Mouse (Mus musculus): ENCODE measurements around the gene Itgb2. TPM values are rescaled to one million over a fixed set of nuclear protein-coding genes. Genes with fewer than 3 reads are reported as not detected.

The Itgb2 gene
- polyA plus RNA-seq, 1 experiment from 2014 or later = 2.1 TPM

GRCm38 (mm10) chr10:77580027-77580920 lies 50.2 kb downstream of the Itgb2 start:
- Histone ChIP-seq H3K4me1 (replicated peaks) (peaks cover 26% of the 10 kb centered on the region), H3K36me3 (no peaks in the 10 kb centered on the region), H3K4me2 (peak overlapping the region; percentile 74; the same call in 1 of the 2 replicates), H3K9ac (no peak overlapping the region), H3K27me3 (no peaks in the 10 kb centered on the region), H3K9me3 (replicated peaks) (no peaks in the 10 kb centered on the region), H3K4me3 (no peak overlapping the region), H3K27ac (peak overlapping the region; percentile 83)
- 52% methylated on average over 10 of the region's 10 CpGs for WGBS
- ATAC-seq (replicated peaks; ENCODE audit: insufficient number of reproducible peaks, insufficient read depth, low FRiP score, low read depth) = no peak

- H3K9ac ChIP-seq = peak overlapping the region; percentile 45
- H3K27ac ChIP-seq = peak overlapping the region; percentile 83
- H3K36me3 ChIP-seq = no peaks in the 10 kb centered on the region
- 8% methylated on average over 8 of the region's 8 CpGs for WGBS
- no peaks in the 10 kb centered on the region for H3K9me3 ChIP-seq (replicated peaks)
- H3K4me2 ChIP-seq = peak overlapping the region; percentile 74
- no peaks in the 10 kb centered on the region for H3K27me3 ChIP-seq
- ATAC-seq (replicated peaks; ENCODE audit: insufficient number of reproducible peaks, insufficient read depth, low FRiP score, low read depth) = no peak
- peaks cover 29% of the 10 kb centered on the region for H3K4me1 ChIP-seq (replicated peaks)
- H3K4me3 ChIP-seq = peak overlapping the region; percentile 80
Observed at GRCm38 (mm10) chr10:77581023-77581407, 51.0 kb downstream of the Itgb2 start.

- Histone ChIP-seq H3K9ac (peak within 1 kb of the TSS; percentile 82), H3K27ac (peak within 1 kb of the TSS; percentile 96), H3K9me3 (replicated peaks) (no peaks in the 10 kb centered on the region), H3K4me2 (peak within 1 kb of the TSS; percentile 74), H3K36me3 (no peaks in the 10 kb centered on the region), H3K4me3 (peak within 1 kb of the TSS; percentile 80), H3K4me1 (replicated peaks) (peaks cover 34% of the 10 kb centered on the region), H3K27me3 (no peaks in the 10 kb centered on the region)
- WGBS = under 1% methylated on average over 64 of the region's 64 CpGs
- ATAC-seq (replicated peaks; ENCODE audit: insufficient number of reproducible peaks, insufficient read depth, low FRiP score, low read depth) = peak; percentile 96
Observed at GRCm38 (mm10) chr10:77581408-77582284, 51.6 kb downstream of the Itgb2 start, which contains the start of gene Pttg1ip. TSS of gene Pttg1ip (plus strand) at chr10:77581720.

- H3K36me3 ChIP-seq = 0 out of 2 replicates have a peak, but pooled peaks cover 3% of the 10 kb centered on the region
- peak overlapping the region; percentile 74 for H3K4me2 ChIP-seq
- ATAC-seq (replicated peaks; ENCODE audit: insufficient number of reproducible peaks, insufficient read depth, low FRiP score, low read depth) = no peak
- peak overlapping the region; percentile 80 for H3K4me3 ChIP-seq
- no peaks in the 10 kb centered on the region for H3K9me3 ChIP-seq (replicated peaks)
- peak overlapping the region; percentile 82 for H3K9ac ChIP-seq
- WGBS = 3% methylated on average over 8 of the region's 8 CpGs
- no peaks in the 10 kb centered on the region for H3K27me3 ChIP-seq
- H3K4me1 ChIP-seq (replicated peaks) = peaks cover 39% of the 10 kb centered on the region
- H3K27ac ChIP-seq = peak overlapping the region; percentile 96
Observed at GRCm38 (mm10) chr10:77582285-77582618, 52.2 kb downstream of the Itgb2 start.

GRCm38 (mm10) chr10:77583795-77584422 lies 53.9 kb downstream of the Itgb2 start:
- Histone ChIP-seq H3K27ac (peak overlapping the region; percentile 28), H3K4me3 (no peak overlapping the region), H3K27me3 (no peaks in the 10 kb centered on the region), H3K4me1 (replicated peaks) (peaks cover 47% of the 10 kb centered on the region), H3K36me3 (0 out of 2 replicates have a peak, but pooled peaks cover 9% of the 10 kb centered on the region), H3K9ac (no peak overlapping the region), H3K4me2 (peak overlapping the region; percentile 23), H3K9me3 (replicated peaks) (no peaks in the 10 kb centered on the region)
- no peak for ATAC-seq (replicated peaks; ENCODE audit: insufficient number of reproducible peaks, insufficient read depth, low FRiP score, low read depth)
- 57% methylated on average over 10 of the region's 10 CpGs for WGBS

- Histone ChIP-seq H3K36me3 (0 out of 2 replicates have a peak, but pooled peaks cover 16% of the 10 kb centered on the region), H3K9ac (no peak overlapping the region), H3K4me3 (no peak overlapping the region), H3K4me1 (replicated peaks) (peaks cover 63% of the 10 kb centered on the region), H3K9me3 (replicated peaks) (no peaks in the 10 kb centered on the region), H3K27me3 (no peaks in the 10 kb centered on the region), H3K27ac (no peak overlapping the region), H3K4me2 (no peak overlapping the region)
- WGBS = 89% methylated on average over 3 of the region's 3 CpGs
- no peak for ATAC-seq (replicated peaks; ENCODE audit: insufficient number of reproducible peaks, insufficient read depth, low FRiP score, low read depth)
Observed at GRCm38 (mm10) chr10:77586637-77587036, 56.6 kb downstream of the Itgb2 start.

DNA sequence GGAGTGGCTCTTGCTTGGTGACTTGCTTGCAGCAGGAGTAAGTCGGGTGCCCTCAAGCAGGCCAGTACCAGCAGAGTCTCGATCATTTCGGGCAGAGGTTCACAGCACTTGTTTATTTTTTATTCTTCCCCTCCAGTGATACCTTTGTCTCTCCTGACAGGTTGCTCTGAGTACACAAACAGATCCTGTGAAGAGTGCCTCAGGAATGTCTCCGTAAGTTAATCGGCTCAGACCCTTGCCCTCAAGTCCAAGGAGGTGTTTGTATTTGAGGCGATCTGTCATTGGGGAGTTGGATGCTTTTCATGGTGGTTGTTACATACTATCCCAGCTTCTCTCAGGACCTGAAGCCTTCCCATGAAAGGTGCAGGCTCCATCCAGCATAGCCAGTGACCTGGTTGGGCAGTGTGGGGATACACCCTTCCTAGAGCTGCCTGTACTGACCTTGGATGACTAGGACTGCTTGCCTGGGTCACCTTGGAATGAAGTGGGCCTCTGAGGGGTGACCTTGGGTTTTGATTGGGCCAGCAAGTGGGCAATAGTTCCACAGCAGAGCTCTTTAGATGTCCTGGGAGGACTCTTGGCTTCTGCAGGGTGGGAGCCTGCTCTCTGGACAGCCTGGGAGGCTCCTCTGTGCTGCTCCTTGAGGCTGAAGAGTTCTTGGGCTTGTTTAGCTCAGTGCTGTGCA lies 57.2 kb downstream of the Itgb2 start:
- H3K27ac ChIP-seq = no peak overlapping the region
- 0 out of 2 replicates have a peak, but pooled peaks cover 16% of the 10 kb centered on the region for H3K36me3 ChIP-seq
- H3K4me1 ChIP-seq (replicated peaks) = peaks cover 64% of the 10 kb centered on the region
- H3K9me3 ChIP-seq (replicated peaks) = no peaks in the 10 kb centered on the region
- no peak for ATAC-seq (replicated peaks; ENCODE audit: insufficient number of reproducible peaks, insufficient read depth, low FRiP score, low read depth)
- no peaks in the 10 kb centered on the region for H3K27me3 ChIP-seq
- H3K4me3 ChIP-seq = no peak overlapping the region
- no peak overlapping the region for H3K9ac ChIP-seq
- no peak overlapping the region for H3K4me2 ChIP-seq
- WGBS = 91% methylated on average over 6 of the region's 6 CpGs

DNA sequence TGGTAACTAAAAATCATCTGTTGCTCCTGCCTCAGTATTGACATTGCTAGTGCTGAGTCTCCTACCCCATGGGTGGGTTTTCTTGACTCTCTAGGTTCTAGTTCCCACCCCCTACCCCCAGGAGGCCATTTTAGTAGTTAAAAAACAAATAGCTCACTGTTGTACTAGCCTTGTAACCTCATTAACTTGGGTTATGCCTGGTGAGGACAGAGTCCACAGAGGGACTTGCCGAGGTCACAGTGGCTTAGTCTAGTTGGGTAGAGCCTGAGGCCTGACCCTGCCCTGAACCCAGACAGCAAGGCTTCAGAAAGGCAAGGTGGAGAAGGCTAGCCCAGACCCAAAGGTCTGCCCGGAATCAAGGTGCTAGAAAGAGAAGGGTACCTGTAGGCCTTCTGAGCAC lies 58.0 kb downstream of the Itgb2 start:
- peaks cover 21% of the 10 kb centered on the region for H3K36me3 ChIP-seq
- H3K27ac ChIP-seq = no peak overlapping the region
- no peak overlapping the region for H3K9ac ChIP-seq
- no peak overlapping the region for H3K4me2 ChIP-seq
- H3K27me3 ChIP-seq = no peaks in the 10 kb centered on the region
- no peak for ATAC-seq (replicated peaks; ENCODE audit: insufficient number of reproducible peaks, insufficient read depth, low FRiP score, low read depth)
- peaks cover 55% of the 10 kb centered on the region for H3K4me1 ChIP-seq (replicated peaks)
- no peaks in the 10 kb centered on the region for H3K9me3 ChIP-seq (replicated peaks)
- WGBS = 86% methylated on average over 2 of the region's 2 CpGs
- H3K4me3 ChIP-seq = no peak overlapping the region

DNA sequence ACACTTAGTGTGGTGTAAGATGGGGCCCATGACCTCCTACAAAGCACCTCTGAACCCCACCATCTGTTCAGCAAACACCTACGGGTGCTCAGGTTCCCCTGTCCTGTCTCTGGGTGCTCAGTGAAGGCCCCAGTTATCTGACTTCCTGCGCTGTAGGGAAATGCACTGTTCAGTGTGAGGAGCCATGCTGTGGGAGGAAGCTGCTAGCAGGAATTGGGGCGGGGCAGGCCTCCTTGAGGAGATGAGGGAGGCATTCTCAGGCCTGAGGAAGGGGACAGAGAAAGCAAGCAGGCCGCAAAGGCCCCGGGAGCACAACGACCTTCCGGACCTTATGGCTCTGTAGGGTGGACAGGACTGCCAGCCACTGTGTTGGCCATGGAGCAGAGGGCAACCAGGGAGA lies 59.1 kb downstream of the Itgb2 start:
- Histone ChIP-seq H3K27ac (peak overlapping the region; percentile 62), H3K4me2 (no peak overlapping the region), H3K4me3 (no peak overlapping the region), H3K27me3 (no peaks in the 10 kb centered on the region), H3K9ac (no peak overlapping the region), H3K36me3 (peaks cover 32% of the 10 kb centered on the region), H3K4me1 (replicated peaks) (peaks cover 45% of the 10 kb centered on the region), H3K9me3 (replicated peaks) (no peaks in the 10 kb centered on the region)
- 69% methylated on average over 7 of the region's 7 CpGs for WGBS
- no peak for ATAC-seq (replicated peaks; ENCODE audit: insufficient number of reproducible peaks, insufficient read depth, low FRiP score, low read depth)

DNA sequence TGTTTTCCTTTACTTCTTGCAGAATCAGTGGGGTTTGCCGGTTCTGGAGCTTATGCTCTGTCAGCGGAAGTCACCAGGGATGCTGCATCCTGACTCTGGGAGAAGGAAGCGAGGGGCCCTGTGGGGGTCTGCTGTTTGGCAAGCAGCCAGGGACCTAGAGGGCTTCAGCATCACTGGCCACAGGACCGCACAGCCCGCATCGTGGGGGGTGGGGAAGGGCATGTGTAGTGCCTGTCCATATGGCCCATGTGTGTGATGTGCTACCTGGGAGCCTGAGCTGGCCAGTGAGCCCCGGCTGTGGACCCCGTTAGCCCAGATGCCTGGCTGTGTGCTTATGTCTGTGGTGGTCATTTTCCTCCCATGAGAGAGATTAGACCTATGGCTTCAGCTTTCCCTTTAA lies 59.7 kb downstream of the Itgb2 start:
- Histone ChIP-seq H3K4me1 (replicated peaks) (peaks cover 44% of the 10 kb centered on the region), H3K4me2 (no peak overlapping the region), H3K4me3 (no peak overlapping the region), H3K27ac (peak overlapping the region; percentile 62; the same call in 1 of the 2 replicates), H3K9me3 (replicated peaks) (no peaks in the 10 kb centered on the region), H3K36me3 (peaks cover 39% of the 10 kb centered on the region), H3K27me3 (no peaks in the 10 kb centered on the region), H3K9ac (no peak overlapping the region)
- no peak for ATAC-seq (replicated peaks; ENCODE audit: insufficient number of reproducible peaks, insufficient read depth, low FRiP score, low read depth)
- WGBS = 79% methylated on average over 8 of the region's 8 CpGs
